Mouse (Mus musculus): ENCODE data around the gene 1810046K07Rik. TPM values are rescaled to one million over a fixed set of nuclear protein-coding genes. Genes with fewer than 3 reads are reported as not detected.

1810046K07Rik gene
- polyA plus RNA-seq, 1 experiment from 2014 or later = not detected

DNA sequence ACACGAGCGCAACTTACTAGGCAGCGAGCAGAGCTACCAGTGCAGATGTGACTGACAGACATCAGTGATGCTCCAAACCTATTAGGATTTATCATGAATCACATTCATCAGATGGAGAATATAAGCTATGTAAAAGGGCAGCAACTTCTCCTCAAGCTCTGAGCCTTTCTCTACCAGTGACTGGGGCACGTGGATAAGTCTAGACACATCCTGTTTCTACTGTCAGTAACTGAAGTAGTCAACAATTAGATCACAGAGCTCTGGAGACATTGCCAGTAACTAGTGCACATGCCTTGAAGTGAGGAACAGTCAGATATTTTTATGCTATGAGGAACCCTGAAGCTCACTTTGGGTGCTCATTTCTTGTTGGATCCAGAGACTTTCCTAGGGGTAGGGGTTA lies 11.4 kb downstream of the 1810046K07Rik start:
- Histone ChIP-seq H3K4me1 (ENCODE audit: control insufficient read depth in 2 of 2, insufficient read depth in 2 of 2, low read length in 2 of 2) (no peaks in the 10 kb centered on the region), H3K4me3 (ENCODE audit: control insufficient read depth in 1 of 2, insufficient read depth in 1 of 2, low read depth in 1 of 2, low read length in 2 of 2) (no peak overlapping the region), H3K4me2 (ENCODE audit: low read length) (no peak overlapping the region), H3K27me3 (ENCODE audit: control insufficient read depth, insufficient read depth, low read length) (no peaks in the 10 kb centered on the region), H3K9ac (ENCODE audit: low read length) (no peak overlapping the region), H3K36me3 (ENCODE audit: control insufficient read depth, insufficient read depth, low read length) (no peaks in the 10 kb centered on the region), H3K27ac (replicated peaks in 1 of 2; ENCODE audit: control insufficient read depth in 1 of 2, insufficient read depth in 1 of 2, low read depth in 2 of 2, low read length in 2 of 2) (no peak overlapping the region), H3K9me3 (ENCODE audit: control insufficient read depth, low read length) (no peaks in the 10 kb centered on the region)
- no peak for ATAC-seq (ENCODE audit: insufficient number of reproducible peaks, insufficient read depth, low FRiP score, low read depth)
- 88% methylated on average over 4 of the region's 4 CpGs for whole genome bisulfite sequencing

- 37% methylated on average over 6 of the region's 6 CpGs for WGBS
- H3K9me3 ChIP-seq (ENCODE audit: control insufficient read depth, low read length) = no peaks in the 10 kb centered on the region
- no peaks in the 10 kb centered on the region for H3K4me1 ChIP-seq (ENCODE audit: control insufficient read depth in 2 of 2, insufficient read depth in 2 of 2, low read length in 2 of 2)
- H3K9ac ChIP-seq (ENCODE audit: low read length) = no peak overlapping the region
- H3K27me3 ChIP-seq (ENCODE audit: control insufficient read depth, insufficient read depth, low read length) = no peaks in the 10 kb centered on the region
- H3K4me2 ChIP-seq (ENCODE audit: low read length) = no peak overlapping the region
- H3K4me3 ChIP-seq (ENCODE audit: control insufficient read depth in 1 of 2, insufficient read depth in 1 of 2, low read depth in 1 of 2, low read length in 2 of 2) = no peak overlapping the region
- ATAC-seq (ENCODE audit: insufficient number of reproducible peaks, insufficient read depth, low FRiP score, low read depth) = no peak
- H3K36me3 ChIP-seq (ENCODE audit: control insufficient read depth, insufficient read depth, low read length) = no peaks in the 10 kb centered on the region
- H3K27ac ChIP-seq (replicated peaks in 1 of 2; ENCODE audit: control insufficient read depth in 1 of 2, insufficient read depth in 1 of 2, low read depth in 2 of 2, low read length in 2 of 2) = no peak overlapping the region
Measured at GRCm38 (mm10) chr9:51315402-51316063, 13.2 kb downstream of the 1810046K07Rik start.

DNA sequence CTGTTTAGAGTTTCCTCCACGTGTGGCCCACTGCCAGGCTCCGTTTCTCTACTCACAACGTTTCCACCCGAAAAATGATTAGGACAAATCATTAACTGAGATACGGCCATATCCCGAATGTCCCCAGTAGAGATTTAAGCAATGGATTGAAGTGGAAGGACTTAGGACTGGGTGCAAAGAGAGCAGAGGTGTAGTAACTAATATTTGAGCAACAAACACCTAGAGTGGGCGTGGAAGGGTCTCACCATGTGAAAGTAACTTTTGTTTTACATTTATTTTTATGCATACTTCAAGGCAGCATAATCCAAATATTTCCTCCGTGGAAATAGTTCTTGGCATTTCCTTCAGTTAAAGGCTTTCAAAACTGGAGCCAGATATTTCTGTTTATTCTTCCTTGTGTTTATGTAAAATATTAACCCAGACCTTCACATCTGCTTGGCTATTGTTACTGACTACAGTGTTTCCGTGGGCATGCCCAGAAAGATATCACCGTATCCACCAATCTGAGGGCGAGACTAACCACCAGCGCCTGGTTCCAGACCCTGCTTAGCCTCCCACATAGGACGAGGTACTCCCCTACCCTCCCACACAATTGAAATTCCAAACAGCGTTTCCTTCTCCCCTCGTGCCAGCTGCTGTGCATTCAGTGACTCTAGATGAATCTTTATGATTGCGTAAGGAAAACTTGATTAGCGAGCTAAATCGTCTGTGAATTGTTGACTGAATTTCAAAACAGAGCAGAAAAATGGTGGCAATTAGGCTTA lies 16.0 kb downstream of the 1810046K07Rik start:
- H3K36me3 ChIP-seq (ENCODE audit: control insufficient read depth, insufficient read depth, low read length) = no peaks in the 10 kb centered on the region
- H3K4me1 ChIP-seq (ENCODE audit: control insufficient read depth in 2 of 2, insufficient read depth in 2 of 2, low read length in 2 of 2) = no peaks in the 10 kb centered on the region
- ATAC-seq (ENCODE audit: insufficient number of reproducible peaks, insufficient read depth, low FRiP score, low read depth) = no peak
- WGBS = 60% methylated on average over 18 of the region's 18 CpGs
- no peaks in the 10 kb centered on the region for H3K27me3 ChIP-seq (ENCODE audit: control insufficient read depth, insufficient read depth, low read length)
- no peaks in the 10 kb centered on the region for H3K9me3 ChIP-seq (ENCODE audit: control insufficient read depth, low read length)
- no peak overlapping the region for H3K4me3 ChIP-seq (ENCODE audit: control insufficient read depth in 1 of 2, insufficient read depth in 1 of 2, low read depth in 1 of 2, low read length in 2 of 2)
- H3K4me2 ChIP-seq (ENCODE audit: low read length) = no peak overlapping the region
- H3K9ac ChIP-seq (ENCODE audit: low read length) = no peak overlapping the region
- no peak overlapping the region for H3K27ac ChIP-seq (replicated peaks in 1 of 2; ENCODE audit: control insufficient read depth in 1 of 2, insufficient read depth in 1 of 2, low read depth in 2 of 2, low read length in 2 of 2)

- no peak overlapping the region for H3K27ac ChIP-seq (replicated peaks in 1 of 2; ENCODE audit: control insufficient read depth in 1 of 2, insufficient read depth in 1 of 2, low read depth in 2 of 2, low read length in 2 of 2)
- 81% methylated on average over 7 of the region's 7 CpGs for WGBS
- no peak overlapping the region for H3K4me2 ChIP-seq (ENCODE audit: low read length)
- ATAC-seq (ENCODE audit: insufficient number of reproducible peaks, insufficient read depth, low FRiP score, low read depth) = no peak
- H3K27me3 ChIP-seq (ENCODE audit: control insufficient read depth, insufficient read depth, low read length) = no peaks in the 10 kb centered on the region
- no peaks in the 10 kb centered on the region for H3K4me1 ChIP-seq (ENCODE audit: control insufficient read depth in 2 of 2, insufficient read depth in 2 of 2, low read length in 2 of 2)
- H3K4me3 ChIP-seq (ENCODE audit: control insufficient read depth in 1 of 2, insufficient read depth in 1 of 2, low read depth in 1 of 2, low read length in 2 of 2) = no peak overlapping the region
- H3K9ac ChIP-seq (ENCODE audit: low read length) = no peak overlapping the region
- H3K9me3 ChIP-seq (ENCODE audit: control insufficient read depth, low read length) = no peaks in the 10 kb centered on the region
- H3K36me3 ChIP-seq (ENCODE audit: control insufficient read depth, insufficient read depth, low read length) = no peaks in the 10 kb centered on the region
Measured at GRCm38 (mm10) chr9:51310515-51310914, 18.2 kb downstream of the 1810046K07Rik start.

GRCm38 (mm10) chr9:51306351-51306750 lies 22.4 kb downstream of the 1810046K07Rik start:
- Histone ChIP-seq H3K4me1 (ENCODE audit: control insufficient read depth in 2 of 2, insufficient read depth in 2 of 2, low read length in 2 of 2) (no peaks in the 10 kb centered on the region), H3K27me3 (ENCODE audit: control insufficient read depth, insufficient read depth, low read length) (no peaks in the 10 kb centered on the region), H3K27ac (replicated peaks in 1 of 2; ENCODE audit: control insufficient read depth in 1 of 2, insufficient read depth in 1 of 2, low read depth in 2 of 2, low read length in 2 of 2) (no peak overlapping the region), H3K9me3 (ENCODE audit: control insufficient read depth, low read length) (no peaks in the 10 kb centered on the region), H3K36me3 (ENCODE audit: control insufficient read depth, insufficient read depth, low read length) (no peaks in the 10 kb centered on the region), H3K4me3 (ENCODE audit: control insufficient read depth in 1 of 2, insufficient read depth in 1 of 2, low read depth in 1 of 2, low read length in 2 of 2) (no peak overlapping the region), H3K4me2 (ENCODE audit: low read length) (no peak overlapping the region), H3K9ac (ENCODE audit: low read length) (no peak overlapping the region)
- WGBS = 91% methylated on average over 3 of the region's 3 CpGs
- ATAC-seq (ENCODE audit: insufficient number of reproducible peaks, insufficient read depth, low FRiP score, low read depth) = no peak

DNA sequence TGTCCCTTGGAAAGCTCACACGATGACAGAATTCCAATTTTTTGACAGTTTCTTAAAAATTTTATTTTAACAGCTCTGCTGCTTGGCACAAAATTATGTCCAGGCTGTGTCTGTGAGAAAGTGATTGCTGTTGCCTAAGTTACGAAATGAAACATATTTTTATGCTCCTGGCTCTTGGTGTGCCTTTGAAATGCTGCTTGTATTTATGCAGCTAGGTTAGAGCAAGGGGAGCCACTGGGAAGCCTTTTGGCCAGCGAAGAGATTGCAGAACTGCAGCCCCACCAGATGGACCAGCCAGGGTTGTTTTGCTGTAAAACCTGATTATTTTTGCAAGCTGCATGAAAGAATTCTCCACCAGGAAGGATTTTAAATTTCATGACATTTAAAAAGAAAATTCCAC lies 23.6 kb downstream of the 1810046K07Rik start:
- H3K4me1 ChIP-seq (ENCODE audit: control insufficient read depth in 2 of 2, insufficient read depth in 2 of 2, low read length in 2 of 2) = no peaks in the 10 kb centered on the region
- H3K9ac ChIP-seq (ENCODE audit: low read length) = no peak overlapping the region
- 78% methylated on average over 3 of the region's 3 CpGs for WGBS
- no peaks in the 10 kb centered on the region for H3K9me3 ChIP-seq (ENCODE audit: control insufficient read depth, low read length)
- no peak for ATAC-seq (ENCODE audit: insufficient number of reproducible peaks, insufficient read depth, low FRiP score, low read depth)
- H3K27ac ChIP-seq (replicated peaks in 1 of 2; ENCODE audit: control insufficient read depth in 1 of 2, insufficient read depth in 1 of 2, low read depth in 2 of 2, low read length in 2 of 2) = no peak overlapping the region
- no peaks in the 10 kb centered on the region for H3K27me3 ChIP-seq (ENCODE audit: control insufficient read depth, insufficient read depth, low read length)
- no peak overlapping the region for H3K4me3 ChIP-seq (ENCODE audit: control insufficient read depth in 1 of 2, insufficient read depth in 1 of 2, low read depth in 1 of 2, low read length in 2 of 2)
- H3K36me3 ChIP-seq (ENCODE audit: control insufficient read depth, insufficient read depth, low read length) = no peaks in the 10 kb centered on the region
- no peak overlapping the region for H3K4me2 ChIP-seq (ENCODE audit: low read length)

DNA sequence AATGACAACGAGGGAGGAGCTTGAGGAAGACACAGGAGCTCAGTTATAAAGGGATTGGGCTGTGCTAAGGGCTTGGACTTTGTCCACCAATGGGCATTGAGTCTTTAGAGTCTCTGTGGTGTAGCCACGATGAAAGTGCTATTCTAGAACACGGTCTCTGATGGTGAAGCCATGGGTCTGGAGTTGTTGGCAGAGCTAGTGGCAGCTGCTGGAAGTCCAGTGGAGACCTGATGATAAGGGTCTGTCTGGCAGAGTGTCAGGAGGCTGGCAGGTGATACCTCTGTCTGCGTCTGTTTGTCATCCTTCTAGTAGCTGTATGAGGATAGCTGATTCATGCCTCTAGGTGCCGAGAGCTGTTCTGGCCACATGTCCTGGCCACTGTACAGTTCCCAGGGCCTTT lies 24.7 kb downstream of the 1810046K07Rik start:
- no peak overlapping the region for H3K4me3 ChIP-seq (ENCODE audit: control insufficient read depth in 1 of 2, insufficient read depth in 1 of 2, low read depth in 1 of 2, low read length in 2 of 2)
- 52% methylated on average over 5 of the region's 5 CpGs for WGBS
- no peak overlapping the region for H3K27ac ChIP-seq (replicated peaks in 1 of 2; ENCODE audit: control insufficient read depth in 1 of 2, insufficient read depth in 1 of 2, low read depth in 2 of 2, low read length in 2 of 2)
- H3K9me3 ChIP-seq (ENCODE audit: control insufficient read depth, low read length) = no peaks in the 10 kb centered on the region
- H3K36me3 ChIP-seq (ENCODE audit: control insufficient read depth, insufficient read depth, low read length) = no peaks in the 10 kb centered on the region
- H3K4me1 ChIP-seq (ENCODE audit: control insufficient read depth in 2 of 2, insufficient read depth in 2 of 2, low read length in 2 of 2) = no peaks in the 10 kb centered on the region
- no peak overlapping the region for H3K9ac ChIP-seq (ENCODE audit: low read length)
- H3K4me2 ChIP-seq (ENCODE audit: low read length) = no peak overlapping the region
- H3K27me3 ChIP-seq (ENCODE audit: control insufficient read depth, insufficient read depth, low read length) = no peaks in the 10 kb centered on the region
- no peak for ATAC-seq (ENCODE audit: insufficient number of reproducible peaks, insufficient read depth, low FRiP score, low read depth)
